18 mouse cellular contexts compared by ENCODE assay signal in genomic region chr14:121200353-121200752, GRCm38 (mm10).
DNase-seq lines count a peak whose midpoint lies in the region; ATAC-seq and TF ChIP-seq lines count a peak whose summit lies in the region.
"Had no signal": no experiment of that assay in that cellular context is flagged by ENCODE, and none has a peak within 500 bp of the region (broad histone marks: within the 10 kb centered on the region; RNA-seq: fewer than 3 reads in every experiment).

No protein-coding gene starts in this region.

- TF ChIP-seq EP300 in heart, adult 2 months (IDR thresholded peaks at IDR 0.05; ENCODE audit: insufficient read depth, low read depth, low read length) = no peak

- TF ChIP-seq CTCF in heart, adult 2 months (IDR thresholded peaks at IDR 0.05) = no peak
- TF ChIP-seq CTCF in left cerebral cortex, adult 2 months (IDR thresholded peaks at IDR 0.05) = no peak

- peak overlapping the region; percentile 80 for H3K27ac ChIP-seq in embryonic facial prominence, embryonic 12.5 days
- H3K27ac ChIP-seq in embryonic facial prominence, embryonic 10.5 days (replicated peaks) = no peak overlapping the region
- H3K27ac ChIP-seq in heart, embryonic 14.5 days (replicated peaks in 1 of 2; ENCODE audit: control insufficient read depth in 1 of 2, insufficient read depth in 1 of 2, low read depth in 2 of 2, low read length in 2 of 2) = peak overlapping the region in 1 of 2 experiments; percentile 61; a peak in 2 of 4 replicates
- no peak overlapping the region for H3K27ac ChIP-seq in heart, adult 2 months
- peak overlapping the region; percentile 62 for H3K27ac ChIP-seq in left cerebral cortex, adult 2 months
- H3K27ac ChIP-seq in limb, embryonic 15.5 days = peak overlapping the region; percentile 81
- H3K27ac ChIP-seq: liver, embryonic 12.5 days; macrophage; midbrain, embryonic 13.5 days had no signal

- H3K79me2 ChIP-seq in heart, adult 2 months (replicated peaks; ENCODE audit: control insufficient read depth, insufficient read depth, low read length) = no peaks in the 10 kb centered on the region

- no peak for ATAC-seq in embryonic facial prominence, embryonic 12.5 days (ENCODE audit: insufficient number of reproducible peaks, insufficient read depth, low FRiP score, low TSS enrichment)
- ATAC-seq in heart, embryonic 14.5 days (ENCODE audit: insufficient number of reproducible peaks, insufficient read depth, low FRiP score, low read depth) = no peak
- no peak for ATAC-seq in limb, embryonic 15.5 days (ENCODE audit: insufficient number of reproducible peaks, low FRiP score, low TSS enrichment, low read depth)
- ATAC-seq: CD4-positive, CD25-positive, alpha-beta regulatory T cell, adult 4 months; liver, embryonic 12.5 days had no signal

- DNase-seq in embryonic facial prominence, embryonic 10.5 days (ENCODE audit: low spot score) = no peak
- no peak for DNase-seq in heart, adult 2 months
- no peak for DNase-seq in left cerebral cortex, adult 2 months (ENCODE audit: extremely low spot score in 1 of 2, low spot score in 2 of 2)
- DNase-seq in left cerebral cortex, postnatal 36 days (ENCODE audit: low spot score in 2 of 2) = no peak
- DNase-seq in adrenal gland, adult 8-10 months = no peak
- DNase-seq: cerebellum, postnatal 14 days; gastrocnemius, postnatal 14 days; kidney, adult 2 months; right cerebral cortex, adult 18-20 months had no signal

- H3K9ac ChIP-seq in embryonic facial prominence, embryonic 12.5 days = no peak overlapping the region
- H3K9ac ChIP-seq in heart, embryonic 14.5 days (ENCODE audit: low read length) = peak overlapping the region; percentile 47; the same call in 1 of the 2 replicates
- H3K9ac ChIP-seq in heart, adult 2 months (ENCODE audit: low read depth, low read length) = no peak overlapping the region
- no peak overlapping the region for H3K9ac ChIP-seq in limb, embryonic 15.5 days
- H3K9ac ChIP-seq: liver, embryonic 12.5 days; lung, embryonic 14.5 days; midbrain, embryonic 13.5 days had no signal

- H3K4me3 ChIP-seq in embryonic facial prominence, embryonic 12.5 days = no peak overlapping the region
- no peak overlapping the region for H3K4me3 ChIP-seq in embryonic facial prominence, embryonic 10.5 days
- no peak overlapping the region for H3K4me3 ChIP-seq in heart, embryonic 14.5 days (ENCODE audit: control insufficient read depth in 1 of 2, insufficient read depth in 1 of 2, low read depth in 1 of 2, low read length in 2 of 2)
- no peak overlapping the region for H3K4me3 ChIP-seq in heart, adult 2 months
- no peak overlapping the region for H3K4me3 ChIP-seq in left cerebral cortex, adult 2 months
- H3K4me3 ChIP-seq in limb, embryonic 15.5 days = no peak overlapping the region
- H3K4me3 ChIP-seq: liver, embryonic 12.5 days; midbrain, embryonic 13.5 days had no signal

- H3K4me2 ChIP-seq in embryonic facial prominence, embryonic 12.5 days (replicated peaks) = no peak overlapping the region
- peak overlapping the region; percentile 31 for H3K4me2 ChIP-seq in heart, embryonic 14.5 days (ENCODE audit: low read length)
- no peak overlapping the region for H3K4me2 ChIP-seq in limb, embryonic 15.5 days
- H3K4me2 ChIP-seq: liver, embryonic 12.5 days; lung, embryonic 14.5 days; midbrain, embryonic 13.5 days had no signal

- no peak for TF ChIP-seq POLR2A in heart, adult 2 months (IDR thresholded peaks at IDR 0.05; ENCODE audit: insufficient read depth, low read depth, low read length)

- 0 out of 2 replicates have a peak, but pooled peaks cover 6% of the 10 kb centered on the region for H3K36me3 ChIP-seq in embryonic facial prominence, embryonic 12.5 days
- peaks cover 26% of the 10 kb centered on the region for H3K36me3 ChIP-seq in embryonic facial prominence, embryonic 10.5 days (replicated peaks)
- no peaks in the 10 kb centered on the region for H3K36me3 ChIP-seq in heart, embryonic 14.5 days (ENCODE audit: control insufficient read depth, insufficient read depth, low read length)
- 0 out of 2 replicates have a peak, but pooled peaks cover 2% of the 10 kb centered on the region for H3K36me3 ChIP-seq in heart, adult 2 months (ENCODE audit: control insufficient read depth, insufficient read depth, low read length)
- H3K36me3 ChIP-seq in limb, embryonic 15.5 days = peaks cover 5% of the 10 kb centered on the region; the same call in 1 of the 2 replicates
- H3K36me3 ChIP-seq: G1E; liver, embryonic 12.5 days had no signal

- H3K4me1 ChIP-seq in embryonic facial prominence, embryonic 12.5 days = peaks cover 41% of the 10 kb centered on the region
- peaks cover 24% of the 10 kb centered on the region for H3K4me1 ChIP-seq in embryonic facial prominence, embryonic 10.5 days
- peaks cover 28 to 42% of the 10 kb centered on the region in 2 experiments for H3K4me1 ChIP-seq in heart, embryonic 14.5 days (ENCODE audit: control insufficient read depth in 2 of 2, insufficient read depth in 2 of 2, low read length in 2 of 2)
- peaks cover 11% of the 10 kb centered on the region for H3K4me1 ChIP-seq in heart, adult 2 months (ENCODE audit: control insufficient read depth, insufficient read depth, low read length)
- H3K4me1 ChIP-seq in limb, embryonic 15.5 days = peaks cover 44% of the 10 kb centered on the region
- H3K4me1 ChIP-seq: liver, embryonic 12.5 days had no signal

- no peaks in the 10 kb centered on the region for H3K27me3 ChIP-seq in embryonic facial prominence, embryonic 12.5 days
- H3K27me3 ChIP-seq in embryonic facial prominence, embryonic 10.5 days (replicated peaks; ENCODE audit: low read depth, poor library complexity, severe bottlenecking) = no peaks in the 10 kb centered on the region
- H3K27me3 ChIP-seq in heart, embryonic 14.5 days (ENCODE audit: control insufficient read depth, insufficient read depth, low read length) = no peaks in the 10 kb centered on the region
- no peaks in the 10 kb centered on the region for H3K27me3 ChIP-seq in heart, adult 2 months (ENCODE audit: control insufficient read depth, insufficient read depth, low read length)
- no peaks in the 10 kb centered on the region for H3K27me3 ChIP-seq in limb, embryonic 15.5 days
- H3K27me3 ChIP-seq: liver, embryonic 12.5 days; midbrain, embryonic 13.5 days had no signal

- H3K9me3 ChIP-seq in embryonic facial prominence, embryonic 12.5 days = no peaks in the 10 kb centered on the region
- peaks cover 7% of the 10 kb centered on the region; the same call in 1 of the 2 replicates for H3K9me3 ChIP-seq in embryonic facial prominence, embryonic 10.5 days
- H3K9me3 ChIP-seq in heart, embryonic 14.5 days (ENCODE audit: control insufficient read depth, low read length) = peaks cover 6% of the 10 kb centered on the region; the same call in 1 of the 2 replicates
- H3K9me3 ChIP-seq in limb, embryonic 15.5 days = no peaks in the 10 kb centered on the region
- H3K9me3 ChIP-seq: liver, embryonic 12.5 days; midbrain, embryonic 13.5 days had no signal

- intact Hi-C loops in heart, adult 2 months (cut with DNase I) = no loop called here
- intact Hi-C loops in left cerebral cortex, adult 2 months (cut with DNase I) = no loop called here
- intact Hi-C loops in left cerebral cortex, postnatal 36 days (cut with DNase I) = no loop called here

- WGBS in embryonic facial prominence, embryonic 12.5 days = 61% methylated on average over 8 of the region's 8 CpGs
- 71% methylated on average over 8 of the region's 8 CpGs for WGBS in embryonic facial prominence, embryonic 10.5 days
- 62% methylated on average over 8 of the region's 8 CpGs for WGBS in heart, embryonic 14.5 days
- WGBS in heart, adult 2 months = 87% methylated on average over 8 of the region's 8 CpGs
- WGBS in limb, embryonic 15.5 days = 61% methylated on average over 8 of the region's 8 CpGs

Comparison
In these comparisons a context has a peak if more than half of its experiments do, and no peak if none do; other contexts are left out.
1. H3K27ac ChIP-seq: peak in embryonic facial prominence, embryonic 12.5 days (single experiment), left cerebral cortex, adult 2 months (single experiment) and limb, embryonic 15.5 days (single experiment); none in embryonic facial prominence, embryonic 10.5 days (single experiment) and heart, adult 2 months (single experiment).